Mouse (Mus musculus): Measurements from ENCODE around the gene Ddx11. TPM values are rescaled to one million over a fixed set of nuclear protein-coding genes. Genes with fewer than 3 reads are reported as not detected.
"Not testable (repeated sequence)": the region's sequence is repeated elsewhere in the genome, so short reads cannot be mapped to it uniquely, and the experiment has no call there.

Gene Ddx11
- total RNA-seq, 2 experiments from 2014 or later: 1.2 to 2.0 TPM

GRCm38 (mm10) chr17:66110746-66111145 is 12.6 kb upstream of the Ddx11 start:
- DNase-seq: peak; percentile 23 to 38
- intact Hi-C loops (cut with DNase I): no loop called here

- peak; percentile 89 to 91 for DNase-seq
- intact Hi-C loops (cut with DNase I): no loop called here
Measured at GRCm38 (mm10) chr17:66111402-66111959, 11.8 kb upstream of the Ddx11 start, which contains the start of gene Washc1. TSS of gene Washc1 (plus strand) at chr17:66111545.

- no peak for DNase-seq
- intact Hi-C loops (cut with DNase I): no loop called here
Measured at GRCm38 (mm10) chr17:66112166-66112565, 11.2 kb upstream of the Ddx11 start.

GRCm38 (mm10) chr17:66118991-66119390 is 4.3 kb upstream of the Ddx11 start:
- DNase-seq: no peak
- intact Hi-C loops (cut with DNase I): no loop called here

GRCm38 (mm10) chr17:66120701-66121100 is 2.6 kb upstream of the Ddx11 start:
- intact Hi-C loops (cut with DNase I): no loop called here
- DNase-seq: no peak

- no peak for DNase-seq
- intact Hi-C loops (cut with DNase I): no loop called here
Measured at GRCm38 (mm10) chr17:66123816-66124610, 693 bp downstream of the Ddx11 start.

- intact Hi-C loops (cut with DNase I): no loop called here
- no peak for DNase-seq
Measured at GRCm38 (mm10) chr17:66125211-66125610, 1.9 kb downstream of the Ddx11 start.

GRCm38 (mm10) chr17:66130371-66130770 is 7.1 kb downstream of the Ddx11 start:
- intact Hi-C loops (cut with DNase I): no loop called here
- DNase-seq: no peak

- no peak for DNase-seq
- intact Hi-C loops (cut with DNase I): no loop called here
Measured at GRCm38 (mm10) chr17:66131212-66131611, 7.9 kb downstream of the Ddx11 start.

- intact Hi-C loops (cut with DNase I): loop anchor here (2.0 kb wide), 1 partner anchor 58 kb away; no protein-coding TSS in a partner anchor
- DNase-seq: not testable (repeated sequence)
Measured at GRCm38 (mm10) chr17:66152706-66153662, 29.7 kb downstream of the Ddx11 start.

- intact Hi-C loops (cut with DNase I): loop anchor here (2.0 kb wide), 1 partner anchor 57 kb away; no protein-coding TSS in a partner anchor
- not testable (repeated sequence) for DNase-seq
Measured at GRCm38 (mm10) chr17:66153735-66154423, 30.6 kb downstream of the Ddx11 start.

- intact Hi-C loops (cut with DNase I): loop anchor here (5.0 kb wide), 1 partner anchor 337 kb away; no protein-coding TSS in a partner anchor
- DNase-seq: no peak
Measured at GRCm38 (mm10) chr17:66154876-66155275, 31.6 kb downstream of the Ddx11 start.

GRCm38 (mm10) chr17:66158271-66158670 is 35.0 kb downstream of the Ddx11 start:
- no peak for DNase-seq
- intact Hi-C loops (cut with DNase I): loop anchor here (5.0 kb wide), 1 partner anchor 334 kb away; no protein-coding TSS in a partner anchor

- intact Hi-C loops (cut with DNase I); DNase-seq: not testable (repeated sequence)
Measured at GRCm38 (mm10) chr17:66167141-66167540, 43.8 kb downstream of the Ddx11 start.

- DNase-seq; intact Hi-C loops (cut with DNase I): not testable (repeated sequence)
Measured at GRCm38 (mm10) chr17:66170971-66171370, 47.7 kb downstream of the Ddx11 start.

GRCm38 (mm10) chr17:66190577-66190976 is 67.3 kb downstream of the Ddx11 start:
- DNase-seq: no peak

GRCm38 (mm10) chr17:66197041-66197440 is 73.7 kb downstream of the Ddx11 start:
- DNase-seq: peak in 1 of 2 experiments; percentile 20
- intact Hi-C loops (cut with DNase I): no loop called here

More at GRCm38 (mm10) chr17:66190577-66190976, 67.3 kb downstream of the Ddx11 start:
- intact Hi-C loops (cut with DNase I): no loop called here

All from heart, postnatal 14 days (tissue).